Mouse (Mus musculus) bone marrow, adult 2 months (tissue): ENCODE results near the gene Nudt9.

Source experiments
- CTCF ChIP-seq: fragments of 200-500 bp; IDR thresholded peaks from 2 replicates; pipeline ENCODE4 v1.5.1; 2011; ENCODE audit warnings: low read length, control low read depth; ENCODE audit not compliant: control insufficient read depth, insufficient read depth
- POLR2A ChIP-seq: fragments of 200-500 bp; IDR thresholded peaks from 2 replicates; pipeline ENCODE4 v1.6.1; 2011; ENCODE audit warnings: low read depth, mild to moderate bottlenecking, control low read depth, low read length, borderline replicate concordance; ENCODE audit not compliant: control insufficient read depth

DNA sequence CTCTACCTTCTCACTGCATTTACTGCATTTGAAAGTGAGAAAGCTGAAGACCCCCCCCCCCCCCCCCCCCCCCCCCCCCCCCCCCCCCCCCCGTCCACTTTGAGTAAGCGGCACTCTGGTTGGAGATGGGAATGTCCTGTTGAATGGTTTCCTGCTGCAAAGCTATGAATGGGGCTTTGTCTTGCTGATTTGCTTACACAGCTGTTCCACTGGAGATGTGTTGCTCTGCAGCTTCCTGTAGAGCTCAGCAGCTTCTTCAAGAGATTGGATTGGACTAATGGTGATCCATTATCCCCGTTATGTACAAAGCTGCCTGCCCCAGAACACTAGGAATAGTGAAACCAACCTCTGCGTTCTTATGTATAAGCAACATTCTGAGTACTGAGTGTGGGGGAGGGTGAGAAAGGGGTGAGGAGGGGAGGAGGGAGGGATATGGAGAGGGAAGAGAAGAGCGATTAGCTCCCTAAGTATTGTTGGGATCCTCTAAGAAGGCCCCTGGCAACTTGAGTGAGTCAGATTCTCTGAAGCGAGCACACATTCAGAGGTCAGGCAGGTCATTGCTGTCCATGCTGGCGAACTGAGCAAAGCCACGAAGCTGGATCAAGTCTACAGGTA, 26.3 kb downstream of the Nudt9 start:
- no peak for TF ChIP-seq CTCF
- TF ChIP-seq POLR2A, result no peak
